Mouse (Mus musculus) C2C12 (cell line): Measurements from ENCODE around the gene Tenm4.

Source experiments
- CEBPB ChIP-seq: IDR thresholded peaks from one replicate; pipeline ENCODE4 v1.6.1; 2011; ENCODE audit warnings: low read depth, mild to moderate bottlenecking, control low read depth, moderate library complexity
- CTCF ChIP-seq: IDR thresholded peaks from one replicate; pipeline ENCODE4 v1.5.1; 2011; ENCODE audit not compliant: control insufficient read depth, insufficient read depth, insufficient read length
- MAX ChIP-seq: IDR thresholded peaks from one replicate; pipeline ENCODE4 v1.6.1; 2011; ENCODE audit warnings: mild to moderate bottlenecking, control low read depth
- MYOD1 ChIP-seq: IDR thresholded peaks from one replicate; pipeline ENCODE4 v1.6.1; 2011; ENCODE audit warnings: low read depth; ENCODE audit not compliant: control insufficient read depth, insufficient read length
- USF1 ChIP-seq: IDR thresholded peaks from one replicate; pipeline ENCODE4 v1.6.1; 2011; ENCODE audit warnings: low read depth, mild to moderate bottlenecking, control low read depth, moderate library complexity

GRCm38 (mm10) chr7:96290576-96290975 lies 119.5 kb downstream of the Tenm4 start:
- TF ChIP-seq CTCF (no peak), USF1 (no peak), CEBPB (no peak), MAX (no peak), MYOD1 (no peak)
